Mouse (Mus musculus): Measurements from ENCODE around the gene Cacfd1.

Cacfd1 gene

DNA sequence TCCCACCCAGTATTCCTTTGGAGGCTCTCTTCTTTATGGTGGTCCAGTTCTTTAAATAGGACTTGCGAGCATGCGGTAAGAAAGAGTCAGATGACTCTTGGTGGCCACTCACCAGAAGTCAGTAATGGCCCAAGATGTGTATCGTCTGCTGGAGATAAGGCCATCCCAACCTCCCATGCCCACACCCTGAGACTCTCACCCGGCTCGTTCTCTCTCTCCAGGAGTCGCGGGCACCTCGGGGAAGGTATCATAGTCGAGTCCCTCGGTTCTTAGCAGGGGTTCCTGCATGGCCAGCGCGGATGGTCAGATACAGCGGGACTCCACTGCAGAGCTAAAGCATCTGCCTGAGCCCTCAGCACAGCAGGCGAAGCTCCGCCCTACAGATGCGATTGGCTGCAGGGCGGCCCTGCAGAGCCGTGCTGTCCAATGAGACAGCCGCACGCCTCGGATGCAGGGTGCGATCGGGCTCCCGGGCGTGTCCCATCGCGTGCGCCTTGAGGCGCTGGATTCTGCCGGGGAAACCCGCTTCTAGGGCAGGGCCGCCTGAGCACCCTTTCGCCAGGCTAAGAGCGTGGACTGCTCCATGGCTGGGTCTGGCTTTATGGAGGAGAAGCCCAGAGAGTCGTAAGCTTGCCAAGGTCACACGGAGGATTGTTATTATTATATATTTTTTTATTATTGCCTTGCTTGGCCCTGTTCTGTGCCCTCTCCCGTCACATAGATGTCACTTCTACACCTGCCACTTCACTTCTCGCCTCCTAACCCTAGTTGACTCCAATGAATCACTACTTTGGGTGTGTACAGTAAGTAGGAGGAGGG is 18.1 kb downstream of the Cacfd1 start, which contains the start of gene Slc2a6:
Slc2a6 (minus strand) TSS at position 381 of the 819 bp plus-strand sequence.
- peak; percentile 89 to 94 for DNase-seq

DNA sequence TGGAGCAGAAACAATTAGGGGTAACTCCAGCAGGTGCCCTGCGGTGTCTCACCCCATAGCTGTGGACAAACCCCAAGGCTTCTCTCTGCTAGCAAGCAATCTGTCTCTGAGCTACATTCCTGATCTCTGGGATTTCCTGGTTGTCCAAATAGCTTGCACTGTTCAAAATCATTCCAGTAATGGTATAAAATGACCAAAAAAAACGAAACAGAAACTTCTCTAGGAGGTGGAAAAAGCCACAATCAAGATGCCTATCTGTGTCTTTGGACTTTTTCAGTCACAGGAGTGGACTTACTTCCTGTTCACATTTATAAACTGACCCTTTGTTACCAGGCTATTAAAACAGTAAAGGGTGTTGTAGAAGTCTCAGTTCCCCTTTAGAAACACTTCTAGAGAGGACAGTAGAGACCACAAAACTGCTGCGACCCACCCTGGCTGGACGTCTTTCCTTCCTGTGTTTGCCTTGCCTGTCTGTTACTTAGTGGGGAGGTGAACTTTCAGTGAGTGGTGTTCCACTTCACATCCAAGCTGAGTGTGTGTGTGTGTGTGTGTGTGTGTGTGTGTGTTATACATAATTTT is 18.8 kb downstream of the Cacfd1 start:
- no peak for DNase-seq

DNA sequence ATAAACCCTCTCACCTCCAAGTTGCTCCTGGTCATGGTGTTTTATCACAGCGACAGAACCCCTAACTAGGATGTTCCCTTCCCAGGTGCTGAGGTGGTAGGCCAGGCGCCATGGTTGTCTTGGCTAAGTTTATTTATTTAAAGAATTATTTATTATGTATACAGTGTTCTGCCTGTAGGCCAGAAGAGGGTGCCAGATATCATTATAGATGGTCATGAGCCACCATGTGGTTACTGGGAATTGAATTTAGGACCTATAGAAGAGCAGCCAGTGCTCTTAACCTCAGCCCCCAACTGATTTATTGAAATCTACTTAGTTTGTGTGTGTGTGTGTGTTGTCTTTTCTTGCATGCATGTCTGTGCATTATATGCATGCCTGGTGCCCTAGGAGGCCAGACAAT is 22.6 kb downstream of the Cacfd1 start:
- no peak for DNase-seq

DNA sequence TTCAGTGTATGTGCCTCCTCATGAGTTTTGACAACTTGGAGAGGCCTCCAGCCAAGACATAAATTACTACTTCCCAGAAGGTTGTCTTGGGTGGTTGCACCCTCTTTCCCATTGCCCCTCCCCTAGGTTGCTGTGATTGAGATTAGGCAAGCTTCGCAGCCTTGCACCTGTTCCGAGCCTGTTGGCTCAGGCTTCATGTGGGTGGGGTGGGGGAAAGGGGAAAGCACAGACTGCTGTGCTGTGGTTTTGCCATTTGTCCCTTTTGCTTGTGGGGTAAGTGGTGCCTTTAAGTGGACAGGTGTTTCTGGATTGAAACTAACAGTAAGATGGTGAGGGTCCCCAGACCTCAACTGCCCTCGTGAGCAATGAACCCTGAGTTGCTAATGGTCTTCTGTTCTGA is 26.3 kb downstream of the Cacfd1 start:
- DNase-seq, result no peak

DNA sequence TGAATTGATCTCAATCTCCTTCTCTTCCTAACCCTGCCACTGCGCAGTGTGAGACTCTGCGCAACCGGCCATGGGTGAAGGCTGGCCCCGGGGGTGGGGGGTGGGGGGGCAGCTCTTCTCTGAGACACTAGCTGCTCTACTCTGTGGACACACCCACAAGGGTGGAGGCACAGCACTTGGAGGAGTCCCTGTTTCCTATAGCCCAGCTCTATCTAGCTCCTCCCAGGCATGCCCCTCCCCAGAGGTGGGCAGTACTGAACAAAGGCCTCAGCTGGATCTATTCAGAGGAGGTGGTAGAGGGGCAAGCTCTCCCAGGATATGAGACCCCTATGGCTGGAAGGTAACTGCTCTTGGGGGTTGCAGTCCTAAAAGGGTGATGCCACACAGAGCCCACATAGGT is 27.3 kb downstream of the Cacfd1 start:
- DNase-seq, result no peak

DNA sequence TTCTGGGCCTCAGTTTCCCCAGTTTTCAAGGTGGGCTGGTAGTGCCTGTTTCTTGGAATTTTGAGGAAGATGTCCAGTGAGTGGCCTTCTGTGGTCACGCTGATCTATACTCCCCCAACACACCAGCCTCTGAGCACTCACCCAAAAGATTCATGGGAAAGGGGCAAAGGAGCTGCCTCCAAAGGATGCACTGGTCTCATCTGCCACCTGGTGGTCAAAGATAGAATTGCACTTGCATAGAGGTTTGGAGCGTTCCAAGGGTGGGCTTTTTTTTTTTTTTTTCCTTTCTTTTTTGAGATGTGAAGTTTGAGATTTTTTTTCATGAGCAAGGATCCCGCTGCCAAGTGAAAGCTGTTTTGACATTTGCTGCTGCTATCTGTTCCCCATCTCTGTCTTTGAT is 28.9 kb downstream of the Cacfd1 start:
- peak; percentile 74 to 90 for DNase-seq

DNA sequence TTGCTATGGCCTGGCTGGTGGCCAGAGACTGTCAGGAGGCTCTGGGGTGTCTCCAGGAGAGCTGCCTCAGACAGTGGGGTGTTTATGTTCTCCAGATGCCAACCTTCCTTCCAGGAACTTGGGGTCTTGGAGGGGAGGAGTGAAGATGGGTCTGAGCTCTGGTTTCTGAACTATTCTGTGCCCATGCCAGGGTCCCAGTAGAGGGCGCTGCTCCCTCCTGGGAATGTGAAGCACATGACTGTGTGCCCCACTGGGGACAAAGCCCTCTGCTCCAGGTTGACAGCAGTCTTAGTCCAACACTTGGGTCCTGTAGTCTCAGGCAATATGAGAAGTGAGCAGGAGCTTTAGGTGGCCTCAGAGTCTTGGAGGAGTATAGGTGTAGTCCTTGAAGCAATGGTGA is 29.6 kb downstream of the Cacfd1 start:
- peak; percentile 72 to 80 for DNase-seq

DNA sequence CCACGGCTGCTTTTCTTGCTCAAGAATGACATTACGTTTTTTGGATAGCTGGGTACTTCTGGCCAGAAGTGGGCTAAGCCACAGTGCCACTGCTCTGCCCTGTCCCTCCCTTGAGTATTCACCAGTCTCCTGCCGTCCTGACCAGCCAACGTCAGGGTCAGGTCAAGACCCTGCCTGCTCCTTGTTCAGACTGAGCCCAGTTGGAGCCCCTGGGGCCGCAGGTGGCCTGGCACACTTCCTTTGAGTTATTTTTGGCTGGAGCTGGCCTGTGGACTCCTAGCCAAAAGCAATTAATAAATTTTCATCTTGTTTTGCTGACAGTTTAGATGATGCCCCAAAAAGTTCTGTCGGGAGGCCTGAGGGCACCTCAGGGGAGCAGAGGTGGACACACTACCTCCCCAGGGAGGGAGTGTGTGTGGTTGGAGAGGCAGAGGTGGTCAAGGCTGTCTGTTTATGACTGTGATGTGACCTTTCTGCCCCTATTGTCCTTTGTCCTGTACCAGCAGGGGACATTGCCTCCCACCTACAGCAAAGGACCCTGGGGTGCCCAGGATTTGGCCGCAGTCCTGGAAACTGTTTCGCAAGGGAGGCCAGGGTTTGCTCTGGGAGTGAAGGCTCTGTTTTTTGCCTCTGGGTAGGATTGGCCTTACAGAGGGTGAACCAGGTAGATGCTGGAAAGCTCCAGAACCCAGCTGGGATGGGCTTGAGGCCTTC is 32.6 kb downstream of the Cacfd1 start:
- DNase-seq, result peak; percentile 79 to 95

DNA sequence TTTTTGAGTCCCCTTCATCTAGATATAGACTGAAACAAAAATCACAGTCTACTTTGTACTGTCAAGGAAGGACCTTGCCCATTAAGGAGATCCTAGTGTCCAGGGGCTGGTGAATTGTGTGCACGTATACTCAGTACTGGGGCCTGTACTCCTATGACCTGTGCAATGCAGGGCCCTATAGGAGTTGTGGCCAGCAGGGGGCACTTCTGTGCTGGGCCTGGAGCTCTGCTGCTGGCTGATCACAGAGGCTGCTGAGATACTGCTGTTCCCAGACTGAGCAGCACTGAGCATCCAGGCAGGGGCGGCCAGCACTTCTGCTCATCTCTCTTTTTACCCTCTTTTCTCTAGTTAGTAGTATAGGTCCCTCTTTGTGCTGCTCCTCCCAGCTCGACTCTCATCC is 33.7 kb downstream of the Cacfd1 start:
- peak; percentile 92 to 94 for DNase-seq

DNA sequence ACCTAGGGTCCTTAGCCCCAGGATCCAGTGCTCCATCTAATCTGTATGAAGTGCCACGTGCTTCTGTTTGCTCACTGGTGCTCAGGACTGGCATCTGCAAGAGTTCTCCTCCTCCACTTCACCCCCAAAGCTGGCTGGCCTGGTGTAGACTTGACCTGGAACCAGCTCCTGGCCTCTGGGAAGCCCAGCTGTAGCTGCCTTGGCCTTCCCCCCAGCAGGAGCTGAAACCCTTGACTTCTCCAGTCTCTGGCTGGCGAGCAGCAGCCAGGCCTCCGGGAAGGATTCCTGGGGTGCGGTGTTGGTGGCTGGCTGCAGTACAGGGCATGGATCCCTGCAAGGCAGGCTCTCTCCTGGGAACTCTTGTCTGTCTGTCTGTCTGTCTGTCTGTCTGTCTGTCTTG is 34.4 kb downstream of the Cacfd1 start:
- DNase-seq, result peak; percentile 23 to 71

DNA sequence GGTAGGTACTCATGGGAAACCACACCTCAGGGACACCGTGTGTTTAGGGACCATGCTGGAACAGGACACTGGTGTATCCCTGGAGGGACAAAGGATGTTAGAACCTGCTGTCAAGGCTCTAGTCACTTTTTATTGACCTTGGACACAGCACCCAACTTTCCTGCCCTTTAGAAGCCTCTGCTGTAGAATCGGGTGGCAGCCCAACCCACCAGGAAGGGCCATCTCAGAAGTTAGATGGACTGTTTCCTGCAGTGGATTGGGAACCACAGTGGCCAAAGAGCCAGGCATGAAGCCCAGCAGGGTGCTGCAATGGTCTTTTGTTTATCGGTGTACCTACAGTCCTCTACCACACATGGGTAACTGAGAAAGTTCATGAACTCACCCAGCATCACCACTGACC is 34.9 kb downstream of the Cacfd1 start:
- DNase-seq, result peak; percentile 31 to 71

DNA sequence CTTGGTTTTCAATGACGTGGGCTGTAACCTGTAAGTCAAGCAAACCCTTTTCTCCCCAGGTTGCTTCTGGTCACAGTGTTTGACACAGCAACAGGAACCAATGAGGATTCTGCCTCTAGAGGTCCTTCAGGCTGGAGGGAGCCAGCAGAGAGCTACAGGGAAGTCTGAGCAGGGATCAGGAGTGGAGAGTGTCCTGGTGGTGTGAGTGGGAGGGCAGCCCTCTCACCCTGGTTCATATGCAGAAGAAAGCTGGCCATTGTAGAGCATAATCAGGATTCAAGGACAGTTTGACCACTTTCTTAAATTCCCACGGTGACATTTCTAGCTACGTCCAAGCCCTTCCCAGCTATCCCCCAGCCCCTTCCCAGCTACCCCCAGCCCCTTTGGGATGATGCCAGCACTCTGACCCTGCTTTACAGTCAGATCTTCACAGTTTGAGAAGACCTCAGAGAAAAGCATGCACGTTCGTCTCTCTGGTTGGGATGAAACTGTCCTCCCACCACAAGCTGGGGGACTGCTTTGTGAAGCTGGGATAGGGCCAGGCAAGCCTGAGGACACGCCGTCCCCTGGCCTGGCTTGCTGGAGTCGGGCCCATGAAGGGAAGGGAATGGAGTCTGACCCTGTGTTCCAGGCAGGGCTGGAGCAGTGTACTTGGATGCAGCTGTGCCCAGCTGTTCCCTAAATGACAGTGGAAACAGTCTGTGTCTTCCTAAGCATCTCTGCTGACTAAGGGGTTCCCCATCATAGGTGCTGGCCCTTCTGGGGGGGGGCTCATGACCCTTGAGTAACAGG is 36.4 kb downstream of the Cacfd1 start:
- peak; percentile 78 to 89 for DNase-seq

DNA sequence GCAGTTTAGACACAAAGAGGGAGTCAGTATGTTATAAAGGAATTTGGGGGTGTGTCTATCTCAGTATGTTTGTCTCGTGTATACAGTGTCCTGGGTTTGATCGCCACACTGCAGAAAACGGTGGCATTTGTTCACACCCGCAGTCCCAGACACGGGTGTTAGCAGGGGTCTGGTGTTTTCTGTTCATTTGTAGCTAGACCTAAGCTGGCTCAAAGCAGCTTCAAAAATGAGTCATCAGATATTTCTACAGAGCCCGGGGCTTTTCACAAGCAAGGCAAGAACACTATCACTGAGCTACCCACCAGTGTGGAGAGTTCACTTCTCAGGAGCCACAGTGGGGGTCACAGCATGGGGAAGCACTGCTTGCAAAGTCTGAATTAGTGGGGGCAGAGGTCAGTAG is 39.7 kb downstream of the Cacfd1 start:
- DNase-seq, result no peak

DNA sequence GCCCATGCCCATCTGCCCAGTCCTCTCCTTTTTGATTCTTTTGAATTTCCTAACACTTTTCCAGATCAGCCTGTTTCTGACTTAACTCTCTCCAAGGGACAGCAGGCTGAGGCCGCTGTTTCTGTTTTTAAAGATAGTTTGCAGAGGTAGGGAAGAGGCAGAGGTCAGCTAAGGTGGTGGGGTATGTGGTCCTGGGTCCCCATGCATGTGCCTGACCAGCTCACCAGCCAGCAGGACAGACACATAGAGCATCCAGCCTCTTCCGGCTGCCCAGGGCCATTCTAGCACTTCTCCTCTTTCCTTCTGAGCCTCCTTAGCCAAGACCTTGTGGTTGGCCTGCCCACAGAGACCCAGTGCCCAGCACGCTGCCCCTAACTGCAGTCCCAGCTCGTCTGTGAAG is 48.5 kb downstream of the Cacfd1 start:
- DNase-seq, result no peak

DNA sequence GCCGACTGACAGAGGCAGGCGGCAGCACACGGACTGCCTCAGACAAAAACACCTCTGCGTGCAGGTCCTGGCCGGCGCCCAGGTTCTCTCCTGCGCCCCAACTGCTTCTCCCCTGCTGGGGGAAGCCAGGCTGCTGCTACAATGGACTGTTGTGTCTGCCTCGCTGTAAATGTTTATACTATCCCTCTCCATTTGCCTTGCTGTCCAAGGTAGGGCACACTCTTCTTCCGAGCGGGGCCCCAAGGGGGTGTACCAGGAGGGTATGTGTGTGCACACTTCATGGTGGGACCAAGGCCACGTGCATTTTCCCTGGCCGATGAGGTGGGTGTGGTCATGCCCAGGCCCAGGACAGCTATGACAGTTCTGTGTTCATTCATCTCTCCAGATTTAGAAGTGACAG is 49.0 kb downstream of the Cacfd1 start:
- DNase-seq, result peak in 1 of 2 experiments; percentile 42

DNA sequence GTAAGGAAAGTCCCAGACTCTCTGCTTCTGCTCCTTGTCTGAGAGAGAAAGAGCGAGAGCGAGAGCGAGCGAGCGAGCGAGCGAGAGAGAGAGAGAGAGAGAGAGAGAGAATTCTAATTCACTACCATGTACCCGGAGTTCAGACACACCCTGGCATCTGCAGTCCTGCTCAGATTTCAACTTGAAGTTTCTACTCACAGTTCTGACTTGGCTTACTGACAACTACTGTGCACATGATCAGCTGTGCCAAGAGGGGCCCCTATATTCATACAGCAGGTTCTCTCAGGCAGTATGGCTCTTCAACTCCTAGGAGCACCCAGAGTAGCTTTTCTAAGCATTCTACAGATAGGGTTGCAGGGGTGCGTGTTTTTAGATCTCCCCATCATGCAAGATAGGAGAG is 49.5 kb downstream of the Cacfd1 start:
- DNase-seq, result no peak

DNA sequence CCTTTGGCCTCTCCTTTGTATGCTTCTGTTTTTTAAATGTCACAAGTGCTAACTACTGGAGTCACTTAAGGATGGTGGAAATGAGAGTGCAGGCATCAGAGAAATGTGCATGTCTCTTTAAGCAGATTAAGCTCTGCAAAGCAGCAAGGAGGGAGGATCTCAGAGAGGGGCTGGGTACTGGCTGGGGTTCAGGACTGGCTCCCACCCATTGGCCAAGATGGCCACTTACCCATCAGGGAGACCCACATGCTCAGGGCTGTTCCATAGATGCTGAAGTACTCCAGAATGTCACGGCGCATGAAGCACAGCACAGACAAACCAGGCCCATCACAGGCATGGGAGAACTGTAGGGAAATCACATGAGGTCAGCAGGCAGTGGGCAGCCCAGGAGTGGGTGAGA is 57.4 kb downstream of the Cacfd1 start:
- no peak for DNase-seq

DNA sequence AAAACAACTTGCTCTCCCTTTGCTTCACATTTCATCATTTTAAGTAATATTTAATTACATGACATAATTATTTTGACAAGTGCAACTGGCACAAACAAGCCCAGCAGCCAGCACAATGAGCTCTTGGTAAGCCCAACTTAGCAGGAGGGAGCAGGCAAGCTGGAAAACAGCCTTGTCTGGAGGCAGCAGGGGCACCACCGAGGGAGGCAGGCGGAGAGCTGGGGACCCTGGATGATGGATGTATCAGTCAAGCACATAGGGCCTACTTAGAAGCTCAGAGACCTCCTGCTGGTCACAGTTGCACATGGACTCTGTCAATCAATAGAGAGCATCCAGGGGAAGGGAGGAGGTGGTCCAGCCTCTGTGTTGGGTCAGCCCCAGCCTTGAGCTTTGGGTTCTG is 58.3 kb downstream of the Cacfd1 start:
- no peak for DNase-seq

DNA sequence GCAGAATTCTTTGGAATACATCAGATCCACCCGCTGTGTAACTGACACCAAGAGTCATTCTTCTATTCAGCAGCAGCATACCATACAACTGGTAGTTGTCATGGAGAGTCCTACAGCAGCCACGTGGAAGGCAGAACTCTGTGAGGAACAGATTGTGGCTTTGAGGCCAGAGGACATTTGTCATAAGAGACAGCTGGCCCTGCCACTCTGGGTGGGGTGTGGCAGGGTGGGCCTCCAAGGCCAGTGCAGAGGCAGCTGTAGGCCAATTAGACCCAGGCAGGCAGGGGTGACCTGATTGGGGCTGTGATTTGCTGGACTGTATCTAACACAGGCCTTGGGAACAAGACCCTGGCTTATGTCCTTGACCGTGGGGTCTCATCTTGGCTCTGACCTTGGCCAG is 59.9 kb downstream of the Cacfd1 start:
- DNase-seq, result peak in 1 of 2 experiments; percentile 36

DNA sequence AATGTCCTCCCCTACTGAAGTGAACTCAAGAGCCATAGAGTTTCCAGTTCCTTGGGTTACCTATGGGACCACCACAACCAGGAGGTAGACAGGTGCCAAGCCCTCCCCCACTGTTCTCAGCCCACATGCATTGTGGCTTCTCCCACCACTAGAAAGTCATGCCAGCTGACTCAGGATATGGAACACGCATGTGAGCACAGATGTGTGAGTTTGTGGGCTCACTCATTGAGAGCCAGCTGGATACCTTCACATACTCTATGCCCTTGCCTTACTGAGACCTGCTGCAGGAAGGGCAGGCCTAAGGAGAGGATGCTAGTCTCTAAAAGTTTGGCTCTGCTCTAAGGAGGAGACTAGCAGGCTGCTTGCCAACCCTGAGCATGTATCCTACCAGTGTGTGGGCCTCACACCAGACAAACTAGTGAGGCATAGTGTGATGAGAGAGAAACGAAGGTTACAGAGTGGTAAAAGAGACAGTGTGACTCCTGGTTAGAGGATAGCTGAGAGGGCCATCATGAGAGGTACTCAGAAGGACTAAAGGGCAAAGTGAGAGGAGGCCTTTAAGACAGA is 60.6 kb downstream of the Cacfd1 start:
- DNase-seq, result no peak
